ENCODE assay signal across 8 mouse cellular contexts in genomic region chr11:61615686-61616522, GRCm38 (mm10). TPM values are rescaled to one million over a fixed set of nuclear protein-coding genes. Genes with fewer than 3 reads are reported as not detected.
DNase-seq lines count a peak whose midpoint lies in the region; ATAC-seq lines count a peak whose summit lies in the region.

No protein-coding gene starts in this region.

- no peaks in the 10 kb centered on the region for H3K9me3 ChIP-seq in heart, embryonic 11.5 days (replicated peaks; ENCODE audit: control insufficient read depth, low read length)
- no peaks in the 10 kb centered on the region for H3K9me3 ChIP-seq in limb, embryonic 13.5 days
- H3K9me3 ChIP-seq in neural tube, embryonic 12.5 days = no peaks in the 10 kb centered on the region

- 9% methylated on average over 20 of the region's 22 CpGs for WGBS in heart, embryonic 11.5 days (ENCODE audit: insufficient replicate concordance)
- WGBS in limb, embryonic 13.5 days = 5% methylated on average over 19 of the region's 22 CpGs
- WGBS in neural tube, embryonic 12.5 days = 18% methylated on average over 20 of the region's 22 CpGs

- peaks cover 20% of the 10 kb centered on the region for H3K4me1 ChIP-seq in heart, embryonic 11.5 days (ENCODE audit: control insufficient read depth, insufficient read depth, low read length)
- H3K4me1 ChIP-seq in limb, embryonic 13.5 days = peaks cover 23% of the 10 kb centered on the region
- H3K4me1 ChIP-seq in neural tube, embryonic 12.5 days = peaks cover 11% of the 10 kb centered on the region

- peak overlapping the region; percentile 69 for H3K4me2 ChIP-seq in heart, embryonic 11.5 days
- H3K4me2 ChIP-seq in limb, embryonic 13.5 days (replicated peaks) = peak overlapping the region; percentile 68
- H3K4me2 ChIP-seq in neural tube, embryonic 12.5 days (replicated peaks) = peak overlapping the region; percentile 55

- peak overlapping the region; percentile 30 for H3K4me3 ChIP-seq in heart, embryonic 11.5 days (ENCODE audit: low read depth, low read length)
- H3K4me3 ChIP-seq in limb, embryonic 13.5 days = peak overlapping the region; percentile 31
- no peak overlapping the region for H3K4me3 ChIP-seq in neural tube, embryonic 12.5 days

- no peak overlapping the region for H3K9ac ChIP-seq in heart, embryonic 11.5 days (ENCODE audit: low read depth, low read length)
- peak overlapping the region; percentile 57 for H3K9ac ChIP-seq in limb, embryonic 13.5 days
- H3K9ac ChIP-seq in neural tube, embryonic 12.5 days = peak overlapping the region; percentile 42; the same call in 1 of the 2 replicates

- peak overlapping the region; percentile 54; the same call in 1 of the 2 replicates for H3K27ac ChIP-seq in heart, embryonic 11.5 days (ENCODE audit: low read depth, low read length)
- H3K27ac ChIP-seq in limb, embryonic 13.5 days = peak overlapping the region; percentile 44; the same call in 1 of the 2 replicates
- H3K27ac ChIP-seq in neural tube, embryonic 12.5 days = no peak overlapping the region

- DNase-seq in heart, adult 18-20 months = peak; percentile 52 to 62
- DNase-seq in heart, adult 8-10 months (ENCODE audit: low spot score) = no peak
- peak; percentile 53 for DNase-seq in embryo, embryonic 10.5 days (ENCODE audit: low spot score)
- no peak for DNase-seq in frontal cortex, postnatal 25 days (ENCODE audit: low spot score in 2 of 2)
- no peak for DNase-seq in frontal cortex, postnatal 14 days (ENCODE audit: low spot score in 2 of 2)

- no peaks in the 10 kb centered on the region for H3K27me3 ChIP-seq in heart, embryonic 11.5 days (ENCODE audit: control insufficient read depth, insufficient read depth, low read length)
- no peaks in the 10 kb centered on the region for H3K27me3 ChIP-seq in limb, embryonic 13.5 days
- H3K27me3 ChIP-seq in neural tube, embryonic 12.5 days (replicated peaks) = no peaks in the 10 kb centered on the region

- ATAC-seq in heart, embryonic 11.5 days (replicated peaks; ENCODE audit: insufficient number of reproducible peaks, low FRiP score, low TSS enrichment) = no peak; the same call in 1 of the 2 replicates
- peak; percentile 37; the same call in 1 of the 2 replicates for ATAC-seq in limb, embryonic 13.5 days (ENCODE audit: low FRiP score, low read depth)
- no peak for ATAC-seq in neural tube, embryonic 12.5 days (ENCODE audit: low FRiP score, low read depth)

- H3K36me3 ChIP-seq in heart, embryonic 11.5 days (ENCODE audit: control insufficient read depth, insufficient read depth, low read length) = no peaks in the 10 kb centered on the region
- H3K36me3 ChIP-seq in limb, embryonic 13.5 days = no peaks in the 10 kb centered on the region
- no peaks in the 10 kb centered on the region for H3K36me3 ChIP-seq in neural tube, embryonic 12.5 days

RNA-seq across cellular contexts. Expression of gene Epn2, which starts 36.4 kb away (rescaled TPM):
- 10 to 100 TPM; 24.5 to 28.1 TPM for total RNA-seq in heart, adult 18-20 months (2021)
- total RNA-seq in heart, adult 8-10 months (2022) = 10 to 100 TPM; 21.1 to 28.0 (median 23.5) TPM
- 23.3 and 23.7 TPM in 2 replicates for polyA plus RNA-seq in heart, embryonic 11.5 days (2014; fragmentation: Nextera tagmentation; extraction: Ambion mirVana)
- polyA plus RNA-seq in limb, embryonic 13.5 days (2015; fragmentation: Nextera tagmentation; extraction: Ambion mirVana) = 30.0 and 32.1 TPM in 2 replicates
- 40.6 and 43.8 TPM in 2 replicates for polyA plus RNA-seq in neural tube, embryonic 12.5 days (2016; fragmentation: Nextera tagmentation; extraction: Ambion mirVana)

RNA-seq across cellular contexts. Expression of gene Grap, which starts 37.2 kb away (rescaled TPM):
- total RNA-seq in heart, adult 18-20 months (2021) = 10 to 100 TPM; 12.1 to 13.5 TPM
- total RNA-seq in heart, adult 8-10 months (2022) = 10 to 100 TPM in 3 of 4 experiments, 1 to 10 TPM in 1; 8.5 to 12.2 (median 11.5) TPM
- 7.3 and 8.9 TPM in 2 replicates for polyA plus RNA-seq in heart, embryonic 11.5 days (2014; fragmentation: Nextera tagmentation; extraction: Ambion mirVana)
- polyA plus RNA-seq in limb, embryonic 13.5 days (2015; fragmentation: Nextera tagmentation; extraction: Ambion mirVana) = 6.8 and 7.0 TPM in 2 replicates
- polyA plus RNA-seq in neural tube, embryonic 12.5 days (2016; fragmentation: Nextera tagmentation; extraction: Ambion mirVana) = 9.2 and 10.1 TPM in 2 replicates

Comparison
In these comparisons a context has a peak if more than half of its experiments do, and no peak if none do; other contexts are left out.
1. DNase-seq: peak in heart, adult 18-20 months (2 of 2) and embryo, embryonic 10.5 days (single experiment); none in heart, adult 8-10 months (single experiment), frontal cortex, postnatal 25 days (0 of 2) and frontal cortex, postnatal 14 days (0 of 2).
2. Peak in every context shown above with its lines, with median percentiles within 50 percentile points of each other: H3K4me2 ChIP-seq.